Mouse (Mus musculus) brain, adult 2 months (tissue): ENCODE data around the gene Stk39.

Experiments
- DNase-seq: peaks from one replicate; pipeline ENCODE4 v3.0.0; 2011; ENCODE audit warnings: low read depth, low spot score

The Stk39 gene

DNA sequence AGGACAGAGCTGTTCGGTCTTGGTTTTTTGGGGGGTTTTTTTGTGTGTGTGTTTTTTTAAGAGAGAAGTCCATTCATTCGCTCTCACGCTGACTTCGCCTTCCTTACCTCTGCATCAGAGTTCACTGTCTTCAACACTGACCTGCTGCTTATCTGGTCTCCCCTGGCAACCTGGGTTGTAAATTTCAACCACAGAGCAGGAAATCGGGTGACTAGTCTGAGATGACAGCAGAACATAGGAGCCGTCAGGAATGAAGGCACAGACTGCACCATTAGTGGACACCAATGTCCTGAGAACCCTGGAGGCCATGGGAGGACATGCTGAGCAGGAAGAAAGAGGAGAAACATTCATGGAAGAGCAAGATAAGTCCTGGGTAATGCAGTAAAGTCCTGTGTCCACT lies 51.1 kb downstream of the Stk39 start:
- DNase-seq = no peak

DNA sequence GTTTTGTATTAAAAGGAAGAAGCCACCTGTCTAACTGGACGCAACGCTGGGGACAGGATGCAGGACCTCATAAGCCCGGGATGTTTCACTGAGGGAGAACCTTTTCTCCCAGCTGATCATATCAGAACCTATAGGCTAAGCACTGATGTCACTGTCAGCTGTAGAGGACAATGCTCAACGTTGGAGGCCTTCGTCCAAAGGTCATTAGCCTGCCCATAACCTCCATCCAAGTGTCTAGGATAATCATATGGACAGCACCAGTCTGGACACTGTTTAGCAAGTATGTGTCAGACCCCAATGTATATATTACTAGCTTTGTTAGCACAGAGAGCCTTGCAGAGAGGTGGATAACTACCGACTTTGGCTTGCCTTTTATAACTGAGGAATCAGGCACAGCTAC lies 51.8 kb downstream of the Stk39 start:
- DNase-seq = no peak

DNA sequence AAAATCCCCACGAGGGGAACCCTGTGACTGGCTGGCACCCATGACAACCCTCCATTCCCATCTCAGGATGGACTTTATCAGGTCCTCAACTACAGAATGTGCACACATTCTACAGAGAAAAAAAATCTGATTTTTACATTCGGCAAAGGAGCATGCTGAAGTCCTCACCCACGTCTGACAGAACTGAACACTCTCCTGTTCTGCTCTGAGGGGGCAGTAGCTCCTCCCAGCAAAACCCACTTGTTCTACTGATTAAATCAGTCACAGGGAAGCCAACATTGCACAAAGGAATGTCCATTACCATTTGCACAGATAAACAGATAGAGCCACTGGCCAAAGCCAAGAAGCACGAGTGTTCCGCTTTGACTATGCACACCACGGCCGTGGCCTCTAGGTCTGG lies 52.3 kb downstream of the Stk39 start:
- peak; percentile 78 for DNase-seq

DNA sequence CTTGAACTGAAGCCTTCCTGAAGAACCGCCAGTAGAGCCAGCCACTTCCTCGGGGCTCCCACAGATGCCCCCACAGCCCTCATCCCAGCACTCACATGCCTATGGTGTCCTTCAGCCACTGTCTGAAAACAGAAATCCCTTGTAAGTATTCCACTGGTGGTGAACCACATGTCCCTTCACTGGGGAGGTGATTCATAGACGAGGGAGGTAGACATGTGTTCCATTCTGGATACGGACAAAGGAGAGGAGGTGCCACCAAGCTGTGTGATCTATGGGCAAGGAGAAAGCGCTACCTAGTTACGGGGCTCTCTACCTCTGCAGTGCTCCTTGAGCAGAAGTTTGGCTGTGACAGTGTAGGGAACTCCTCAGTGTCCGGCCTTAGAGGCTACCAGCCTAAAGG lies 52.9 kb downstream of the Stk39 start:
- DNase-seq = peak; percentile 76

DNA sequence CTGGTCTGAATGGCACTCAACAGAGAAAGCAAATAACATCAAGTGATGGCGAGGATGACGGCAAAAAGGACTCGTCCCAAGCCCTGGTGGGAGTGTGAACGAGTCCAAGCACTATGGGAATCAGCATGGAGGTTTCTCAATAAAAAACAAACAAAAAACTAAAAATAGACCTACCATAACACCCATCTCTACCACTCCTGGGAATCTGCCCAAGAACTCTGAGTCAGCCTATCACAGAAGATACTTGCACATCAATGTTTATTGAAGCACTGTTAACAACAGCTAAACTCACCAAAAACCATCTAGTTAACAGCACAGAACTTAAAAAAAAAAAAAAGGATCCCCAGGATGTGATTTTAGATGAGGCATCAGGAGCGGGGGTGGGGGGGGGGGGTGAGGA lies 55.0 kb downstream of the Stk39 start:
- peak; percentile 83 for DNase-seq

DNA sequence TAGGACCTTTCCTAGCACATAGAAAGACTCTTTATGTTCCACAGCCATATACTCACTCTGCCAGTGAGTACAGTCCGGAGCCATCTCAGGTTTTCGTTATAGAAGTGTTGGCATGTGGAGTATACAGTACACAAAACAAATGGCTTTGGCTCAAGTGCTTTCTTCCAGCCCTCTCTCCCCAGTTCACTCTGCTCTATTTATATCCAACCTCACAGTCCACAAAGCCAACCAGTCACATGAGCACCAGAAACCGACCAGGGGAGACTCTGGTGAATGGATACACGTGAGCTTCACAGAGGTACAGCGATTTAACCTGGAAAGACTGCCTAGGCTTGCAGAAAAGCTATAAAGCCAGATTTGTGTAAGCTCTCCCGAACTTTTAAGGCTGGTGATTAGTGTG lies 56.4 kb downstream of the Stk39 start:
- peak; percentile 88 for DNase-seq

DNA sequence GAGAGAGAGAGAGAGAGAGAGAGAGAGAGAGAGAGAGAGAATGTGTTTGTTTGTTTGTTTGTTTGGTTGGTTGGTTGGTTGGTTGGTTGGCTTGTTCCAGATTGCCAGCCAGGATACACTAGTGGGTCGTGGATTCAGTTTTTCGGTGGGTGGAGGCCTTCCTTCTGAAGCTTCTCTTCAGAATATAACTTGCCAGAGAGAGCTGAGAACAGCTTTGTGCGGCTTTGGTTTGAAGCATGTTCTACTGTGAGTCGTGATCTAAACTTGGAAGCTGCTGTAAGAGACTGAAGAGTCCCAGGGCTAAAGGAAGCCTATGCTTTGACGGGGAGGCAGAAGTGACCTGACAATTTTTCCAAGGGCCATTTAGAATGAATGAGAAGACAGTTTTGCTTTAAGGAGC lies 59.9 kb downstream of the Stk39 start:
- DNase-seq = peak; percentile 77

DNA sequence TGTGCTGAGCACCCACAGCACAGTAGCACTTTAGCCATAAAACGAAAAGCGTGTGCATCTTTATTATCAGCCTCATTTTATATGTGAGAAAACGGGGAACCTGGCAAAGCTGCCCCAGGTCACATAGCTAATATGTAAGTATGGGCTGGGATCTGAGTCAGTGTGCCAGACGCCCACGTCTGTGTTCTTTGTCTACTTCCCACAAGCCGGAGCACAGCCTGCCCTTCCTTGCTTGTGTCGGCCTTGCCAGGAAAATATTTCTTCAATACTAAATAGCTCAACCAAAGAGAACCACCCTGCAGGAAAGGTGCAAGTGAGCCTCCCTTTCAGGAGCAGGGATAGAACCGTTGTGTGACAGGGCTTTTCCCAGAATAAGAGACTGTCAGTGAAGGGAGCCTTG lies 60.9 kb downstream of the Stk39 start:
- peak; percentile 82 for DNase-seq

DNA sequence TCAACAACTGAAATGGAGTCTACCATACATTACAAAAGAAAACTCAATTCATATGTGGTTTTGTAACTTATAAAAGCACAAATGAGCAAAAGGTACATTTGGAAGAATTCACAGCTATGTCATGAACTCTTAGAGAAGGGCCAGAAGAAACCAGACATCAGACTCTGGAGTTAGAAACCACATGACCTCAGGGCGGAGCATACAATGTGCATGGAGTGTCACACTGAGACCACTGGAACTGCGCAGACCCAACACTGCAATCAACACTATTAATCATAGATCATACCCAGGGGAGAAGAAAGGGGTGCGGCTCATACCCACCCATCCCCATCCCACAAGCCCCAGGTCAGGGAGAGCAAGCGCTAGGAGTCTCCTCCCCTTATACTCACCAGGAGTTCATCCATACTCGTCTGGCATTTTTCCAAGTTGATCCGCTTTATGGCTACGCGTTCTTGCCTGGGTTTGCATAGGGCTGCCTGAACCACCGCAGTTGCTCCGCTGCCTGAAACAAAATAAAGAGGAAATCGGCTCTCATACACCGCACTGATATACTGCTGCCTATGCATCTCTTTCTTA lies 62.3 kb downstream of the Stk39 start:
- DNase-seq = no peak

DNA sequence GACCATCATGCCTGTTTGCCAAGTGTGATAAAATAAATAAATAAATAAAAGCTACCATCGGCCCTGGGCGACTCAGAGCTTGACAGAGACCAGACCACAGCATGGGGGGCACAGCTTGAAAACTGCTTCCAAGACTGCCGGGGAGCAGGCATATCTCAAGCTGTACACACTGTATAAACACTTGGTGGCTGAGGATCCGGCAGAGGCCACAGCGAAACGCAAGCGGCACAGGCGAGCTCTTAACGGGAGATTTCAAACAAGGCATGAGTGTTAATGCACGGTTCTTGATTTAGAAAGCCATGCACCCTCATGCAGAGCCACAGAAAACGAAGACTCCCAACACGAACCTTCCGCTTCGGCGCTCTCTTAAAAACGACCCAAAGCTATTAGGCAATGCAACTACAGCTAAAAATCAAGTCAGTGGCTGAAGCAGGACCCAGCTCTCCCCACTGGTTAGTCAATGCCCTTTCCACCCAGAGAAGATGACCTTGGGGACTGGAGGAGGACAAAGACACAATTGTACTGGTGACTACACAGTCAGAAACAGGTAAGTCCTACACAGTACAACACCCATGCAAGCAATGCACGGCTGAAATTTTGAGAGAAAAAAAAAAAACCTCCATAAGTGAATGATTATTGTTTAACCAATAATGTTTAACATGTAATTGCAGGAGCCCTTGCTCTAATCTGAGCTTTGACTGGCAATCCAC lies 63.6 kb downstream of the Stk39 start:
- no peak for DNase-seq

DNA sequence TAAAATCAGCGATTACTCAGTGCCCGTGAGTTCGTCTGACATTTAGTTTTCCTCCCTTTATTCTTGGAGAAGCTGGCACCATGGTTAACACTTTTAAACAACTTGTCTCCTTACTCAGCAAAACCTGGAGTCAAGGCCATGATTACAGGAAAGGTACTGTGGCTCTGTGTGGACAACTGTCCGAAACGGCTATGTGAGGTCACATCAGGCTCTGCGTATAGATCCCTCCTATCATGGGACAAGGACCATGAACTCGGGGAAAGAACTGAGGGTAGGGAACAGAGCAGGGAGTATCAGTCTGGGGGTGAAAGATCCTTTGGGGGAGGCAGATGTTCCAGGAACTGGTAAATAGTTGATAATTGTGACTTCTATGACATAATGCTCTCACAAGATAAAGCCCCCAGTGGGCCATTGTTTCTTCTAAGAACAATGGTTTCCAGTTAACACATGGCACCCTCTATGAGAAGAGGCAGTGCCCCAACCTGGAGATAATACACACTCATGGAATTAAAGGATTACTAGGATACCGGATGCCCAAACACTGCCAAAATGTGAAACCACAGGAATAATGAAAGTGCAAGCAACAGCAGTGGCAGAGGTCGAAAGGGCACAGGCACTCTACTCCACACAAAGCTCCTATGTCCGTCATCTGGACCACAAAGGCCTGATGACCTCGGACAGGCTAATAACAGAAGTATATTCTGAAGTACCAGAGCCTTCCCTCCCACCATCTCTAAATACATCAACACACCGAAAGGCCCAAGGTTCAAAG lies 64.7 kb downstream of the Stk39 start:
- no peak for DNase-seq

DNA sequence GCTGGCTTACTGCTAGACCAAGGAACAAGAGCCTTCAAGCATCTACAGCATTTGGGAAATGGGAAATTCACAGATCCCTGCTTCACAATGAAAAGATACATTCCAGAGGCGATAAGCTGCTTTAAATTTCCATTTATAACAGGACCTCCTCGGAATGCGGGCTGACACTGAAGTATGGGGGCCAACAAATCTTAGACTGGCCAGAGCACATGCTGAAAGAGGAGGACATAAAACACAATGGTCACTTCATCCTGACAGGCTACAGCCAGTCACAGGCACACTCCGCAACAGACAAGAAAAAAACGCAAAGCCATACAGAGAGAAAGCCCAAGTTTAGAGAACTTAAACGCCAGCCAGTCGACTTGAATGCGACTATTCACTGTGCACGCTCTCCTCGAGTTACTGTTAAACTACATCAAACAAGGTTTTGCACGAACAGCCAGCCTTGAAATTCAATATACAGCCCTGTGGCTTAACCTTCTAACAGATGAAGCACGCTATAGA lies 65.4 kb downstream of the Stk39 start:
- no peak for DNase-seq

DNA sequence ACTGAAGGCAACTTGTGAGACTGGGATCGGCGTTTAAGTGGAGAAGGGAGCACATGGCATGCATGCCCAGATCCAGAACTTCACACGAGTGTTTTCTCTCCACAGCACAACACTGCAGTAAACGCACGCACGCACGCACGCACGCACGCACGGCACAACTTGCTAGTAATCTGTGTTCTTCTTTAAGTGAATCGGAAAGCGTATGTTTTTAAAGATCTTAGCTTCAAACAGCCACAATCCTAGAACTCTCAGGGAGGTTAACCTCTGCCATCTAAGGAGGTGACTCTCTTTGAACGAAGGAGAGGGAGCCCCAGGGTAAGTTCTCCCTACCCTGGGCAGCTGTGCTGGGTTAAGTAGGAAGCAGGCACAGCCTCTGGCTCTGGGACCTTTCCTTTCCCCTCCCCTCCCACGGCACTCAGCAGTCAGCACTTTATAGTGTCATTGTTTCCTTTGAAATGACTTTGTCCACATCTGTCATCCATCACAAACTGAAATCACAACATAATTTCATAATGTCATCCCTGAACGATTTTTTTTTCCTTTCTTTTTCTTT lies 66.8 kb downstream of the Stk39 start:
- no peak for DNase-seq

DNA sequence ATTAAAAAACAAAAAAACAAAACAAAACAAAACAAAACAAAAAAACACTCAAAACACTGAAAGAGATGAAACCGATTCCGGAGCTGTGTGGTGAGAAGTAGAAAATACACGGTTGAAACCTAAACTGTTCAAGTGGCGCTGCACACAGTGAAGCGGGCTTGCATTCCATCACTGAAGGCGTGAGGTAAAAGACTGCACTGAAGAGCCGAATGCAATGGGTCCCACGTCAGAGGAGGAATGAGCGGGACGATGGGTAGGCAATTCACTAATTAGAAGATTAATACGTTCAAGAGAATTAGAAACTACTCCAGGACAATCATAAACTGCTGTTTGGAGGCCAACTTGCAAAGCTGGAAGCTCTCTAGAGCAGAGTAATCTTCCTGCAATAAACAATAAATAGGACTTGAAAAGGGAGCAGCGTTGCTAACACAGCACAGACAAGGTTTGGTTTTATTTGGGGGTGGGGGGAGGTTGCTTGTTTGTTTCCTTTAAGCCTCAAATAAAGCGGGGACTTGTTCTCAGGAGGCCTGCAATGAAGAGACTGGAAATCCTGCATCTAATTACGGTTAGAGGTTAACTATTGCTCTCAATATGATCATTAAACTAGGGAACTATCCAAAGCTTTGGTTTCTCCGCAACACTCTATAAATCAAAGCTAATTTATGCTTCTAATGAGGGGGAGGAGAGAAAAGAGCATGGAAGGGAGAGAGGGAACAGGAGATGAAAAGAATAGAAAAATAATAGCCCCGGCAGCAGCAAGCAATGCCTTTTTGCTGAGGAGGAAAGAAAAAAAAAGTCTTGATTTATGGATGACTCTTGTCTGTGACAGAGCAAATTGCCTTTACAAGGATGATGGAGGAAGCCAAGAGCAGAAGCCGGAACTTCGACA lies 67.5 kb downstream of the Stk39 start:
- no peak for DNase-seq

DNA sequence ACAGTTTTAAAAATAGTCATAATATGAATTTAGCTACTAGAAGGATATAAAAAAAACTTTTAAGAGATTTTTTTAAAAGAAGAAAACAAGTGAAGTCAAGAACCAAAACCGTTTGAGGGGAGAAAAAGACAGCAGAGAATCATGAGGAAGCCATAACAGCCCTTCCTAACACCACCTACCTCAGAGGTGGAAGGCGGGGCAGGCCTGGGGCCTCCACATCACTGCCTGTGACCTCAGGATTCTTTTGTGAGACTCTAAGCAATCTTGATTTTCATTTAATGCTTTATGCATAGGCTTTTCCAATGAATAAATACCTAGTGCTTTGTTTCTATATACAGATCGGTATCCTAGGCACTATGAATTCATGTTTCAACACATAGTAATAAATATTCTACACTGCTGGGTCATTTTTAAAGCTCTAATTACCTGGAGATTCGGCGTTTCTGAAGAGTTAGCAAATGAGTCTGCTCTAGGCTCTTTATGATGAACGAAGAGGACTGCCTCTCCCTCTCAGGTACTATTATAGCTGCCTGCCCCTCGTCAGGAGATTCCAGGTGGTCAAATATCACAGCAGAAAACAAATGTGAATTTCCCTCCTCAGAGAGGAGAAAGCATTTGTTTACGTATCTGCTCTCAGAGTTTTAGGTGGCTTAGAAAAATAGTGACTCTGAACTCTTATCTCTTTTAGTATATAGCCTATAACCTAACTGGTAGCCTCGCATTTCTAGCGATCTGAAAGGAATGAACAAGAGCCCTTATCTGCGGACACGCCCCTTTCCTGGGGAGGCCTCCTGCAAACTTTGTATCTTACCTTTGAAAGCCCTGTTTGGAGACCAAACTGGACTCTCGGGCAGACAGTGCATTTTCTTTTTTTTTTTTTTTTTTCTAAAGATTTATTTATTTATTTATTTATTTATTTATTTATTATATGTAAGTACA lies 78.2 kb downstream of the Stk39 start:
- no peak for DNase-seq

DNA sequence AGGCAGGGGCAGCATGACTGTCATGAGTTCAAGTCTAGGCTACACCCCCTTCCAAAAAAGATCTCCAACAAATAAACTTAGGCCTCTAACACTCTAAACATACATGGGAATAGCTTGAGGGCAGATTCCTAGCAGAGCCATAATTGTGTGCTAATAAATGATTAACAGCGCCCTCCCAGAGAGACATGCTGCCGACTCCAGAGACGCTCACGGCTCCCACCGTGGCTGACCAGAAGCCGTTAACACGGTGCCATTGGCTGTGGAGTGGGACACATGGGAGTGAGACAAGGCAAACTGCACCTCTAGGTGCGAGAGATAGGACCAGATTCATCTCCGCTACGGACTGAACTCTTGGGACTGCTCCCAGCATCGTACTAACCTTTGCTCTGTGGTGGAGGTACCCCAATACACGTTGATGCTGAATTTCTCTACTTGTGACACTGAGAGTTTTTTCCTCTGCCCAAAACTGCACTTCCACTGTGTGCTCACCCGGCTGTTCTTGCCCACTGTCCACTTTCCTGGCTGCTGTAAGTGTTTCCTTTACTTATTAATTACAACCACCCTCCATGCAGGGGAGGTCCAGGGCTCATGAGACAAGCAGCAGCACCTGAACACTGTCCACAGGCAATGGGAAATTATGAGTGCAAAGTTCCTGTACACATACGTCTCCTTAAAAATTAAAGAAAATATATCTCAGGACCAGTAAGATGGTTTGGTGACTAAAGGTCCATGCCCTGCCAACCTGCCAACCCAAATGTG lies 84.1 kb downstream of the Stk39 start:
- DNase-seq = no peak

DNA sequence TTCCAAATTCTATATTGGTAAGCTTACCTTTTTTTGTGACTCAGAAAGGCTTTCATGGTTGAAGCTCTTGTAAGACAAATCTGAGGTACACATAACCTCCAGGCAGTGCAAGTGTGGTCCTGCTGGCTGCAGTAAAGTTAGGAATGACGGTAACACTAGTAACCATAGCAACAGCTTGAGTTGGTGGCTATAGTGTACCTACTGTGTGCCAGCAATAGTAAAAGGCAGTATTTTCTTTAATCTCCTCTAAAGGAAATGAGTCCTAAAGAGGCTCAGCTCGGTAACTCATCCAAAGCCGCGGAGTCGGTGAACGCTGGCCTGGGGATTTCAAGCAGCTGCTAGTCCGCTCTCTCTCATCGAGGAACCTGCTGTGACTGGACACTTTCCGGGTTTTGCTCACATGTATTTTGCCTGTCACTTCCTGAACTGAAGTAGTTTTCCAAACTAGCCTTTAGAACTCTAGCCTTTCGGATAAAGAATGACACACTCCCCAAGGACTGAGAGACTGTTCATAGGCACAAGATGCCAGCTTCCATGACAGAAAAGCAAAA lies 85.7 kb downstream of the Stk39 start:
- DNase-seq = no peak

DNA sequence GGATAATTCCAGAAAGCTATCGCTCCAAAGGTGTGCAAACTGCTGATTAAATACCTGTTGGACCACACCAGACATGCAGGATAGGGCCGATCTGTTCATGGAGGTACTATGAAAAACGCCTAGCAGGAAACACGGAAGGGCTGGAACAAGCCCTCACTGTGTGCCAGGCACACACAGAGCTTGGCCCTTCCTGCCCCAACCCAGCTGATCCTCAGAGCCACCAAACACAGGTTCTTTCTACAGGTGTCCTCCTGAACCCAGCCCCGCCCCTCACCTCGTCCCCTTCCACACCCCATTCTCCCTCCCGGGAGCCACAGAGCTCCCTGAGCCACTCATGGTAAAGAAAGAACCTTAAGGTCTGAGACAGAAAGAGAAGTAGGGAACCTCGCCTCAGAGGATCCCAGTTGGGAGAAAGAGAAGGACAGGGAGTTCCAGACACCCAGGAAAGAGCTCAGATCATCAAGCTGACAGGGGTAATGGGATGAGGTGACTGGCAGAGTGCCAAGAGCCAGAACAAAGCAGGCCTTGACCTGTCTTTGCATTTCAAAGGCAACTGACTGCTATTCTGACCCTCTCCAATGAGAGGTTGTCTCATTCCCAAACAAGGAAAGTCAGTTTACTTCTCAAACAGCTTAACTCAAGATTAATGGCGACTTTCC lies 86.3 kb downstream of the Stk39 start:
- DNase-seq = no peak

DNA sequence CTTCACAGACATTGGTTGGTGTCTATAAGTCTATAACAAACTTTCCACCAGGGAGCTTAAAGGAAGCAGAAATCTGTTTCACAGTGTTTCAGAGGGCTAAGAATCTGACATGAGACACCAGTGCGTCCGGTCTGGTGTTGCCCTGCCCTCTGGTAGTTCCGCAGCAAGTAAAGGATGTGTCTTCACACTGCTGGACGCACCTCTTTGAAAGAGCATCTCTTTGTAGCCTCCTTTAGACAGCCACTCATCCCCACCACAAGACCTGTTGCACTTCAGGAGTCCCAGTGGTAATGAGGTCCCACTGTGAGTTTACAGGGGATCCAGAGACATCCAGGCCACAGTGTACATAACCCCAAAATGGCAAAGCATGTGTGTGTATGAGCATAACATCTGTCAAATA lies 88.1 kb downstream of the Stk39 start:
- no peak for DNase-seq
